Mouse (Mus musculus) ovary, postnatal 10 days (tissue): ENCODE measurements around the gene Olfr497.

ENCODE experiments used
- DNase-seq: peaks from one replicate; pipeline ENCODE4 v3.0.0; 2022; ENCODE audit warnings: low spot score

Olfr497 gene

DNA sequence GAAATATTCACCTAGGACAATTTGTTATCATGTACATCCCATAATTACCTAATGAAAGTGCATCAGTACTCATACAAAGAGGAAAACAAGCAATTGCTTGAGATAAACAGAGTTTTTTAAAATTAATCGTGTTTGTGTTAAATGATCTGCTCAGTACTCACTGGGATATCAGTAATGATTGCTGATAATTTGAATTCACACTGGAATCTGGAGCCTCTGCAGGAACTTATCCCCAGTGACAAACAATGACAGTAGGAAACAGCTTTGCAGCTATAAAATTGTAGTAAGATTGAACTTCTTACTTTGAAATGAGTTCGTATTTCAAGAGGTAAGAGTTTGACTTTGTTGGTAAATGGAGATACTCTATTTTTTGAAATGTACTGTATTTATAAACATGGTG, at the start of gene Olfr497:
Gene Olfr497 (plus strand): TSS at position 301 of the 400 bp plus-strand sequence.
- DNase-seq = no peak

DNA sequence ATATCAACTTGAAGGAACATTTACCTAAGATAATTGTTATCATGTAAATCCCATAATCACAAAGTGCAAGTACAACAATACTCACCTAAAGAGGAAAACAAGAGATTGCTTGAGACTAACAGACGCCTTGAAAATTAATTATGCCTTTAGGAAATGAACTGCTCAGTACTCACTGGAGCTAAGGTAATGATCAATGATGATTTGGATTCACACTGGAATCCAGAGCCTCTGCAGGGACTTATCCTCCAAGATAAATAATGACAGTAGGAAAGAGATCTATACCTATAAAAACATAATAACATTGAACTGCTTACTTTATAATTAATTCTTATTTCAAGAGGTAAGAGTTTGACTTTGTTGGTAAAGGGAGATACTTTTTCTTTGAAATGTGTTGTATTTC, 27.4 kb upstream of the Olfr497 start, which contains the start of gene Olfr495:
Gene Olfr495 (plus strand): TSS at position 301 of the 400 bp plus-strand sequence.
- no peak for DNase-seq

GRCm38 (mm10) chr7:108465026-108465425, 44.8 kb downstream of the Olfr497 start, which contains the start of gene Olfr498:
Olfr498 (plus strand) TSS chr7:108465326.
- DNase-seq = no peak
